Mouse (Mus musculus): ENCODE results near the gene Mcoln1.

GRCm38 (mm10) chr8:3464309-3464708, 35.9 kb upstream of the Mcoln1 start:
- TF ChIP-seq CTCF (IDR thresholded peaks at IDR 0.05; ENCODE audit: extremely low read depth, insufficient read depth, insufficient read length, insufficient replicate concordance) (no peak), POLR2A (IDR thresholded peaks at IDR 0.05; ENCODE audit: low read depth, low read length) (no peak)

Measured in spleen, adult 2 months (tissue).